Mouse (Mus musculus) liver, embryonic 14.5 days (tissue): Measurements from ENCODE around the gene Sumo2.

Source experiments
- CTCF ChIP-seq: IDR thresholded peaks from 2 replicates; pipeline ENCODE4 v1.5.1; 2016; ENCODE audit warnings: antibody characterized with exemption, low read depth, control low read depth
- EP300 ChIP-seq: IDR thresholded peaks from 2 replicates; pipeline ENCODE4 v1.6.1; 2016; ENCODE audit warnings: antibody characterized with exemption, low read depth

GRCm38 (mm10) chr11:115483278-115483677 lies 52.8 kb downstream of the Sumo2 start:
- TF ChIP-seq CTCF (no peak), EP300 (no peak)
